Mouse (Mus musculus) liver, embryonic 13.5 days (tissue): Measurements from ENCODE around the gene Pex10. TPM values are rescaled to one million over a fixed set of nuclear protein-coding genes. Genes with fewer than 3 reads are reported as not detected.
A peak's percentile ranks its signal among the peaks of the same experiment; 100 is the strongest.
"Not testable (repeated sequence)": the region's sequence is repeated elsewhere in the genome, so short reads cannot be mapped to it uniquely, and the experiment has no call there.

Experiments used
- ATAC-seq: fragments of 200-750 bp; cut with Nextera tagmentation; 2 replicates; pipeline ENCODE4 v1.8.0; 2017; ENCODE audit warnings: low read depth, mild to moderate bottlenecking, moderate number of reproducible peaks, moderate library complexity
- DNase-seq: peaks from one replicate; pipeline ENCODE4 v3.0.0; 2022
- H3K27ac ChIP-seq: fragments of 300-500 bp; sonication (generic); 2 replicates; pipeline ENCODE4 v1.5.1; 2015; ENCODE audit warnings: moderate library complexity, mild to moderate bottlenecking, inconsistent platforms
- H3K27me3 ChIP-seq: fragments of 300-500 bp; sonication (generic); 2 replicates; pipeline ENCODE4 v1.6.1; 2015; ENCODE audit warnings: mild to moderate bottlenecking, inconsistent platforms
- H3K36me3 ChIP-seq: fragments of 300-500 bp; sonication (generic); 2 replicates; pipeline ENCODE4 v1.6.1; 2015; ENCODE audit warnings: mild to moderate bottlenecking, inconsistent platforms
- H3K4me1 ChIP-seq: fragments of 300-500 bp; sonication (generic); replicated peaks from 2 replicates; pipeline ENCODE4 v1.6.1; 2015; ENCODE audit warnings: inconsistent platforms
- H3K4me2 ChIP-seq: fragments of 300-500 bp; sonication (generic); 2 replicates; pipeline ENCODE4 v1.6.1; 2015; ENCODE audit warnings: inconsistent platforms, mild to moderate bottlenecking, moderate library complexity
- H3K4me3 ChIP-seq: fragments of 300-500 bp; sonication (generic); replicated peaks from 2 replicates; pipeline ENCODE4 v1.5.1; 2015; ENCODE audit warnings: mild to moderate bottlenecking, inconsistent platforms
- H3K9ac ChIP-seq: fragments of 300-500 bp; sonication (generic); 2 replicates; pipeline ENCODE4 v1.6.1; 2015; ENCODE audit warnings: mild to moderate bottlenecking, inconsistent platforms
- H3K9me3 ChIP-seq: fragments of 300-500 bp; sonication (generic); replicated peaks from 2 replicates; pipeline ENCODE4 v1.6.1; 2016; ENCODE audit warnings: inconsistent platforms
- WGBS: fragments of 180-500 bp; shearing (Covaris S2); methylation state at CpG from one replicate; pipeline ENCODE4 v1.1.7; 2015; ENCODE audit not compliant: insufficient replicate concordance; 5-methylcytosine and 5-hydroxymethylcytosine counted together
- polyA plus RNA-seq: library from polyadenylated mRNA; unstranded; fragments of >200 nt; fragmentation: Nextera tagmentation; extraction: Ambion mirVana; gene quantifications from 2 replicates; pipeline ENCODE4 v1.2.1, GENCODE M21; 2015

Gene Pex10
- polyA plus RNA-seq, 1 experiment from 2014 or later = 8.9 TPM

GRCm38 (mm10) chr4:155065970-155066833, 614 bp upstream of the Pex10 start:
- ATAC-seq = peak; percentile 64
- Histone ChIP-seq H3K9ac (peak overlapping the region; percentile 68), H3K4me1 (peaks cover 49% of the 10 kb centered on the region), H3K4me2 (peak overlapping the region; percentile 87), H3K36me3 (peaks cover 32% of the 10 kb centered on the region), H3K9me3 (no peaks in the 10 kb centered on the region), H3K27me3 (peaks cover 8% of the 10 kb centered on the region; the same call in 1 of the 2 replicates), H3K4me3 (peak overlapping the region; percentile 71), H3K27ac (peak overlapping the region; percentile 85)
- DNase-seq = peak; percentile 76
- WGBS = 3% methylated on average over 15 of the region's 15 CpGs

GRCm38 (mm10) chr4:155068357-155068972, 1.6 kb downstream of the Pex10 start:
- Histone ChIP-seq H3K9ac (peak overlapping the region; percentile 85; the same call in 1 of the 2 replicates), H3K4me1 (peaks cover 49% of the 10 kb centered on the region), H3K9me3 (no peaks in the 10 kb centered on the region), H3K4me2 (peak overlapping the region; percentile 87), H3K27ac (no peak overlapping the region), H3K27me3 (no peaks in the 10 kb centered on the region), H3K36me3 (peaks cover 54% of the 10 kb centered on the region), H3K4me3 (peak overlapping the region; percentile 71)
- 93% methylated on average over 20 of the region's 20 CpGs for WGBS
- DNase-seq = no peak
- no peak for ATAC-seq

DNA sequence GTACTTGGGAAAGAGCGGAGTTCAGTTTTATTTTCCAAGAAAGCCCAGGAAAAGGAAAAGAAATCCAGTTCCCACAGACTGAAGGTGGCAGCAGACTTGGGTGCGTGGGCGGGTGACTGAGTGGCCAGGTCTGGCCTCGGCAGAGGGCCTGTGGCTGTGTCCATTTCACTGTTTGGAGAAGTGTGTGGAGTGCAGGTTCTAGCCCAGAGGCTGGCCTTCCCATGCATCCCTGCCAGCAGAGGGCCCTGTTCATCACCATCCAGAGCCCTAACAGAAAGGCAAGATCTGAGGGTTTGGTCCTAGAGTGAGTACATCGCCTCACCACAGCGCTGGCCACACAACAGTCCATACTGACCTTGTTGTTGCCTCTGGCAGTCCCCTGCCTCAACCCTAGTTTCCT, 2.4 kb downstream of the Pex10 start:
- Histone ChIP-seq H3K4me3 (no peak overlapping the region), H3K4me1 (peaks cover 42% of the 10 kb centered on the region), H3K9me3 (no peaks in the 10 kb centered on the region), H3K27me3 (no peaks in the 10 kb centered on the region), H3K4me2 (no peak overlapping the region), H3K36me3 (peaks cover 62% of the 10 kb centered on the region), H3K9ac (no peak overlapping the region), H3K27ac (no peak overlapping the region)
- 81% methylated on average over 6 of the region's 6 CpGs for WGBS
- ATAC-seq (no peak), DNase-seq (no peak)

DNA sequence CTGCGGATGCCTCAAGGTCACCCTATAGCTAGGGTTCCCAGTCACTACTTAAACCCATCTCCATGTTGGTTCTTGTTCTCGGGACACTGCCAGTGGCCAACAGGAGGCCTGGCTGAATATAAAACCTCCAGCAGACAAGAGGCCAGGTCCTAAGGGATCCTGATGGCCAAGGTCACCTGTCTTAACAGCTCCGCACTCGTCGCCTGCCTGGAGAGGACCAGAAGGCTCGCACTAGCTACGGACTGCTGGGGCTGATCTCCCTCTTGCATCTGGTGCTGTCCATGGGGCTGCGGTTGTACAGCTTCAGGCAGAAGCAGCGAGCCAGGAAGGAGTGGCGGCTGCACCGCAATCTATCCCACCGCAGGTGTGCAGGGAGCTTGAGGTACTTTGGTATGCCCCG, 3.4 kb downstream of the Pex10 start:
- 87% methylated on average over 13 of the region's 13 CpGs for WGBS
- H3K36me3 ChIP-seq = peaks cover 72% of the 10 kb centered on the region
- H3K4me1 ChIP-seq = peaks cover 43% of the 10 kb centered on the region

DNA sequence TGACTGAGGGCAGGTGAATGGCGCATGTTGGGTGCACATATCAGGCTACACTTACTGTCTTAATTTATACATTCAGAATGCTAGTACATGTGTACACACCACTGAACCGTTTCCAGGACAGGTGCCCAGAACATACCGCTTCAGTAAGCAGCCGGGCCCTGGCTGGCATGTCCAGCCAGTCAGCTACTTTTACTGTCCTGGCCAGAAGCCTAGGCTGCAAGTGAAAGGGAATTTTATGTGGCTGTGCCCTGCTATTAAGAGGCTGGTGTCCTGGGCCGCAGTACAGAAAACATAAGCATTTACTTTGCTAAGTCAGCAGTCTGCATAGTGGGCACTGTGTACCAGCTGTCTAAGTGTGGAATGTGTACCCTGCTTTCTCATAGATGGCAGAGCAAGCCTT, 4.1 kb downstream of the Pex10 start:
- ATAC-seq (no peak), DNase-seq (no peak)
- Histone ChIP-seq H3K4me1 (peaks cover 44% of the 10 kb centered on the region), H3K27me3 (no peaks in the 10 kb centered on the region), H3K4me3 (no peak overlapping the region), H3K9me3 (no peaks in the 10 kb centered on the region), H3K9ac (no peak overlapping the region), H3K27ac (no peak overlapping the region; the same call in 1 of the 2 replicates), H3K4me2 (no peak overlapping the region), H3K36me3 (peaks cover 79% of the 10 kb centered on the region)
- 90% methylated on average over 5 of the region's 5 CpGs for WGBS

More for the DNA sequence above, 3.4 kb downstream of the Pex10 start:
- ATAC-seq (no peak), DNase-seq (no peak)
- Histone ChIP-seq H3K9me3 (no peaks in the 10 kb centered on the region), H3K4me2 (no peak overlapping the region), H3K9ac (no peak overlapping the region), H3K27ac (no peak overlapping the region), H3K27me3 (no peaks in the 10 kb centered on the region), H3K4me3 (no peak overlapping the region)

- Histone ChIP-seq H3K4me3 (no peak overlapping the region), H3K4me2 (no peak overlapping the region), H3K9me3 (no peaks in the 10 kb centered on the region), H3K27me3 (no peaks in the 10 kb centered on the region), H3K9ac (no peak overlapping the region), H3K27ac (no peak overlapping the region), H3K4me1 (peaks cover 13% of the 10 kb centered on the region), H3K36me3 (peaks cover 98% of the 10 kb centered on the region)
- DNase-seq = no peak
- no peak for ATAC-seq
- 83% methylated on average over 9 of the region's 9 CpGs for WGBS
These were observed 7.6 kb downstream of the Pex10 start for GRCm38 (mm10) chr4:155074418-155074817.

DNA sequence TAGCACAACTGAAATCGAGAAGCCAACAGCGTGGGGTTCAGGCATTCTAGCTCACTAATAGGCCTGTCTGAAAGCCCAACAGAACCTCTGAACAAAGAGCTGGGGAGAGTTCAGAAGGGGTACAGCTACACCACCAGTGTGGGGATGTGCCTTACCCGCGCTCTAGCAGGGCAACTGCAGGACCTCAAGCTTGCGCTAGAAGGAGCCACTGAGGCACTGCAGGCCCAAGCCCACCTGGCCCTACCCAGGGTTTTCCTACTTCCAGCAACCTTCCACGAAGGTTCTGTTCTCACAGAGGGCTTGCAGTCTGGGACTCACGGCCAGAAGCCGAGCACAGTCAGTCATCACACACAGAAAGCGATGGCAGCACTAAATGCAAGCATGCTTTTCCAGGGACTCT, 8.3 kb downstream of the Pex10 start:
- DNase-seq (no peak), ATAC-seq (no peak)
- no peak overlapping the region for H3K4me3 ChIP-seq
- H3K9ac ChIP-seq = no peak overlapping the region
- no peak overlapping the region for H3K27ac ChIP-seq
- WGBS = 87% methylated on average over 9 of the region's 9 CpGs
- no peak overlapping the region for H3K4me2 ChIP-seq
- no peaks in the 10 kb centered on the region for H3K9me3 ChIP-seq
- peaks cover 98% of the 10 kb centered on the region for H3K36me3 ChIP-seq
- peaks cover 6% of the 10 kb centered on the region for H3K4me1 ChIP-seq
- H3K27me3 ChIP-seq = no peaks in the 10 kb centered on the region

DNA sequence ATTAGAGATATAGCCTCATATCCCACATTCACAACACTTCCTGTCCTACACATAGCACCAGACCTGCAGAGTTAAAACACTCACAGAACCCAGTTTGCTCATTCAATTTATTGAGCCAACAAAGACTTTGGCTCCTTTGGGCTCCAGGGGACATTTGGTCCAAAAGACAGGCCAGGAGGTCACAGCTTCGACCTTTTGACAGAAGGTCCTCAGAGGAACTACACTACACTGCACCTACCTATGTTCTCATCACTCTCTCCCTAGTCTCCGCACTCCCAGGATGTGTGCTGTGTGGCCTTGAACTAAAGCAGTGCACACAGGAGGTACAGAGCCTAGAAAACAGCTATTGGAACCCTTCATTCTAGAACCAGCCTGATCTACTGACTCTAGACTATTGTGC, 9.0 kb downstream of the Pex10 start:
- Histone ChIP-seq H3K9ac (no peak overlapping the region), H3K4me2 (no peak overlapping the region), H3K36me3 (peaks cover 98% of the 10 kb centered on the region), H3K27ac (no peak overlapping the region), H3K9me3 (no peaks in the 10 kb centered on the region), H3K27me3 (no peaks in the 10 kb centered on the region), H3K4me3 (no peak overlapping the region), H3K4me1 (peaks cover 5% of the 10 kb centered on the region; the same call in 1 of the 2 replicates)
- WGBS = 89% methylated on average over 2 of the region's 2 CpGs
- ATAC-seq = peak; percentile 30; the same call in 1 of the 2 replicates
- no peak for DNase-seq

DNA sequence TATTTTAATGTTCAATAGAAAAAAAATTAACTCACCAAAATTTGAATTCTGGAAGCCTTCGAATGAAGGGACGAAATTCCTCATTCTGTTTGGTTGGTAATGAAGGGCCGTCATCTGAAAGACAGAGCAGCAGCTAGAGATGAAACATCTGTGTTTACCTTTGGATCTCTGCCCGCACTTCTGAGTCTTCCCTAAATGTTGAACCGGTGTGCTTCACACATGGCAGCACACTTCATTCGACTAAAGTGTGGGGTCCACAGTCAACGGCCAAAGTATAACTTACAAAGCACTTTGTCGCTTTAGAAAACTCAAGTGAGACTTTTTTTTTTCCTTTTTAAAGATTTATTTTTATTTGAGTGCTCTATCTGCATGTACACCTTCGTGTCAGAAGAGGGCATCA, 9.9 kb downstream of the Pex10 start:
- Histone ChIP-seq H3K9ac (no peak overlapping the region), H3K27ac (no peak overlapping the region), H3K4me3 (no peak overlapping the region), H3K4me2 (no peak overlapping the region), H3K36me3 (peaks cover 96% of the 10 kb centered on the region), H3K4me1 (peaks cover 5% of the 10 kb centered on the region; the same call in 1 of the 2 replicates), H3K9me3 (no peaks in the 10 kb centered on the region), H3K27me3 (no peaks in the 10 kb centered on the region)
- DNase-seq = no peak
- WGBS = 84% methylated on average over 9 of the region's 9 CpGs
- no peak for ATAC-seq

GRCm38 (mm10) chr4:155078808-155079207, 12.0 kb downstream of the Pex10 start:
- not testable (repeated sequence) for H3K9ac ChIP-seq, ATAC-seq, H3K27me3 ChIP-seq, H3K4me2 ChIP-seq, H3K27ac ChIP-seq, H3K9me3 ChIP-seq, H3K4me3 ChIP-seq, DNase-seq
- Histone ChIP-seq H3K4me1 (peaks cover 25% of the 10 kb centered on the region), H3K36me3 (peaks cover 94% of the 10 kb centered on the region)
- 86% methylated on average over 10 of the region's 10 CpGs for WGBS

GRCm38 (mm10) chr4:155079666-155080065, 12.8 kb downstream of the Pex10 start:
- WGBS = 86% methylated on average over 6 of the region's 6 CpGs
- no peak for ATAC-seq

More at GRCm38 (mm10) chr4:155079666-155080065, 12.8 kb downstream of the Pex10 start:
- Histone ChIP-seq H3K9ac (no peak overlapping the region), H3K9me3 (no peaks in the 10 kb centered on the region), H3K27me3 (no peaks in the 10 kb centered on the region), H3K36me3 (peaks cover 90% of the 10 kb centered on the region), H3K4me2 (no peak overlapping the region), H3K4me1 (peaks cover 33% of the 10 kb centered on the region), H3K4me3 (no peak overlapping the region), H3K27ac (no peak overlapping the region)
- DNase-seq = no peak
